Mouse (Mus musculus): Measurements from ENCODE around the gene Slit1.

GRCm38 (mm10) chr19:41711665-41712064 lies 31.8 kb downstream of the Slit1 start:
- TF ChIP-seq CTCF (IDR thresholded peaks at IDR 0.05; ENCODE audit: insufficient read depth, low read depth, low read length) (no peak), POLR2A (IDR thresholded peaks at IDR 0.05; ENCODE audit: insufficient read depth, low read depth, low read length) (no peak)
